Mouse (Mus musculus) thymus, adult 2 months (tissue): ENCODE results near the gene Gpr162. TPM values are rescaled to one million over a fixed set of nuclear protein-coding genes. Genes with fewer than 3 reads are reported as not detected.
"Not testable (repeated sequence)": the region's sequence is repeated elsewhere in the genome, so short reads cannot be mapped to it uniquely, and the experiment has no call there.

Experiments used
- DNase-seq: peaks from one replicate; pipeline ENCODE4 v3.0.0; 2021
- H3K27ac ChIP-seq: fragments of 200-500 bp; 2 replicates; pipeline ENCODE4 v1.5.1; 2012; ENCODE audit warnings: low read length, control low read depth; ENCODE audit not compliant: control insufficient read depth, insufficient read depth
- H3K27me3 ChIP-seq: fragments of 200-500 bp; 2 replicates; pipeline ENCODE4 v1.6.1; 2012; ENCODE audit warnings: mild to moderate bottlenecking, low read length, moderate library complexity, mixed read lengths; ENCODE audit not compliant: control insufficient read depth, insufficient read depth
- H3K36me3 ChIP-seq: fragments of 200-500 bp; 2 replicates; pipeline ENCODE4 v1.6.1; 2012; ENCODE audit warnings: mild to moderate bottlenecking, low read length, moderate library complexity; ENCODE audit not compliant: control insufficient read depth, insufficient read depth
- H3K4me1 ChIP-seq: fragments of 200-500 bp; replicated peaks from 2 replicates; pipeline ENCODE4 v1.6.1; 2012; ENCODE audit warnings: low read length; ENCODE audit not compliant: control insufficient read depth, insufficient read depth
- H3K4me3 ChIP-seq: fragments of 200-500 bp; 2 replicates; pipeline ENCODE4 v1.5.1; 2012; ENCODE audit warnings: mild to moderate bottlenecking, low read length, control low read depth, moderate library complexity; ENCODE audit not compliant: control insufficient read depth, insufficient read depth
- CTCF ChIP-seq: fragments of 200-500 bp; IDR thresholded peaks from 2 replicates; pipeline ENCODE4 v1.5.1; 2012; ENCODE audit warnings: mild to moderate bottlenecking, control low read depth, low read length, moderate library complexity, borderline replicate concordance; ENCODE audit not compliant: control insufficient read depth, poor library complexity, insufficient read depth; ENCODE audit errors: extremely low read depth
- POLR2A ChIP-seq: fragments of 200-500 bp; IDR thresholded peaks from 2 replicates; pipeline ENCODE4 v1.6.1; 2012; ENCODE audit warnings: mild to moderate bottlenecking, low read length, control low read depth, moderate library complexity; ENCODE audit not compliant: control insufficient read depth, poor library complexity, insufficient read depth; ENCODE audit errors: extremely low read depth
- WGBS: fragments of 180-500 bp; shearing (Covaris S2); methylation state at CpG from one replicate; pipeline ENCODE4 v1.1.7; 2018; 5-methylcytosine and 5-hydroxymethylcytosine counted together
- polyA plus RNA-seq: library from polyadenylated mRNA; depleted of rRNA; stranded (reverse); fragments of >200 nt; gene quantifications from 2 replicates; pipeline ENCODE4 v1.2.3, GENCODE M21; 2012

Gpr162 gene
- polyA plus RNA-seq, 1 experiment, result 136 TPM

GRCm38 (mm10) chr6:124840241-124841167, 23.3 kb downstream of the Gpr162 start, which contains the start of gene Gnb3:
TSS of gene Gnb3 (minus strand) at chr6:124840275.
- TF ChIP-seq CTCF, result no peak
- TF ChIP-seq POLR2A, result no peak
- DNase-seq, result no peak
- Histone ChIP-seq H3K4me3 (no peak within 1 kb of the TSS), H3K4me1 (no peaks in the 10 kb centered on the region), H3K27ac (no peak within 1 kb of the TSS), H3K27me3 (no peaks in the 10 kb centered on the region), H3K36me3 (0 out of 2 replicates have a peak, but pooled peaks cover under 1% of the 10 kb centered on the region)
- 50% methylated on average over 15 of the region's 15 CpGs for WGBS

- 62% methylated on average over 8 of the region's 8 CpGs for WGBS
- Histone ChIP-seq H3K27me3 (no peaks in the 10 kb centered on the region), H3K4me1 (no peaks in the 10 kb centered on the region), H3K36me3 (0 out of 2 replicates have a peak, but pooled peaks cover 7% of the 10 kb centered on the region), H3K27ac (no peak overlapping the region), H3K4me3 (no peak overlapping the region)
- no peak for DNase-seq
- no peak for TF ChIP-seq CTCF
- no peak for TF ChIP-seq POLR2A
These were observed 24.0 kb downstream of the Gpr162 start for GRCm38 (mm10) chr6:124839805-124840204.

GRCm38 (mm10) chr6:124836411-124836810, 27.4 kb downstream of the Gpr162 start:
- Histone ChIP-seq H3K36me3 (peaks cover 12% of the 10 kb centered on the region; the same call in 1 of the 2 replicates), H3K4me1 (no peaks in the 10 kb centered on the region), H3K4me3 (no peak overlapping the region), H3K27me3 (no peaks in the 10 kb centered on the region), H3K27ac (no peak overlapping the region)
- WGBS, result 88% methylated on average over 7 of the region's 7 CpGs
- DNase-seq, result no peak
- no peak for TF ChIP-seq POLR2A
- TF ChIP-seq CTCF, result no peak

GRCm38 (mm10) chr6:124835531-124835930, 28.3 kb downstream of the Gpr162 start:
- H3K27me3 ChIP-seq, result no peaks in the 10 kb centered on the region
- no peak for TF ChIP-seq POLR2A
- no peak for TF ChIP-seq CTCF
- H3K4me1 ChIP-seq, result 0 out of 2 replicates have a peak, but pooled peaks cover 3% of the 10 kb centered on the region
- no peak overlapping the region for H3K27ac ChIP-seq
- 93% methylated on average over 10 of the region's 10 CpGs for WGBS
- no peak overlapping the region for H3K4me3 ChIP-seq
- no peak for DNase-seq
- H3K36me3 ChIP-seq, result peaks cover 12% of the 10 kb centered on the region; the same call in 1 of the 2 replicates

- Histone ChIP-seq H3K4me1 (peaks cover 7% of the 10 kb centered on the region), H3K27me3 (no peaks in the 10 kb centered on the region), H3K4me3 (no peak overlapping the region), H3K36me3 (peaks cover 12% of the 10 kb centered on the region; the same call in 1 of the 2 replicates), H3K27ac (no peak overlapping the region)
- DNase-seq, result no peak
- TF ChIP-seq CTCF (no peak), POLR2A (no peak)
- 85% methylated on average over 6 of the region's 6 CpGs for WGBS
These were observed 29.2 kb downstream of the Gpr162 start for GRCm38 (mm10) chr6:124834512-124835081.

- TF ChIP-seq CTCF, result no peak
- TF ChIP-seq POLR2A, result no peak
- Histone ChIP-seq H3K4me3 (no peak overlapping the region), H3K4me1 (peaks cover 14% of the 10 kb centered on the region), H3K27me3 (no peaks in the 10 kb centered on the region), H3K27ac (no peak overlapping the region), H3K36me3 (peaks cover 12% of the 10 kb centered on the region; the same call in 1 of the 2 replicates)
- WGBS, result 96% methylated on average over 8 of the region's 8 CpGs
- no peak for DNase-seq
These were observed 32.1 kb downstream of the Gpr162 start for GRCm38 (mm10) chr6:124831649-124832048.

- not testable (repeated sequence) for H3K27ac ChIP-seq, H3K4me3 ChIP-seq, H3K27me3 ChIP-seq, DNase-seq
- WGBS, result over 99% methylated on average over 4 of the region's 4 CpGs
- H3K4me1 ChIP-seq, result peaks cover 14% of the 10 kb centered on the region
- H3K36me3 ChIP-seq, result peaks cover 12% of the 10 kb centered on the region; the same call in 1 of the 2 replicates
These were observed 32.6 kb downstream of the Gpr162 start for GRCm38 (mm10) chr6:124831199-124831598.
